Comparison of ENCODE assay signal across 25 mouse cellular contexts in genomic region chr2:169758120-169758519, GRCm38 (mm10).
DNase-seq lines count a peak whose midpoint lies in the region; ATAC-seq and TF ChIP-seq lines count a peak whose summit lies in the region.
"Had no signal": no experiment of that assay in that cellular context is flagged by ENCODE, and none has a peak within 500 bp of the region (broad histone marks: within the 10 kb centered on the region; RNA-seq: fewer than 3 reads in every experiment).

No protein-coding gene starts in this region.

- no peaks in the 10 kb centered on the region for H3K9me3 ChIP-seq in kidney, embryonic 14.5 days (ENCODE audit: control insufficient read depth, low read length)
- no peaks in the 10 kb centered on the region; the same call in 1 of the 2 replicates for H3K9me3 ChIP-seq in limb, embryonic 13.5 days
- no peaks in the 10 kb centered on the region for H3K9me3 ChIP-seq in liver, embryonic 12.5 days (replicated peaks)
- H3K9me3 ChIP-seq in midbrain, embryonic 15.5 days: no peaks in the 10 kb centered on the region
- H3K9me3 ChIP-seq: forebrain, embryonic 10.5 days; hindbrain, embryonic 15.5 days; neural tube, embryonic 13.5 days had no signal

- no peak for TF ChIP-seq CTCF in testis, adult 2 months (IDR thresholded peaks at IDR 0.05; ENCODE audit: control insufficient read depth, insufficient read depth, insufficient replicate concordance, low read depth, low read length)

- no peak overlapping the region for H3K4me2 ChIP-seq in kidney, embryonic 14.5 days (replicated peaks; ENCODE audit: low read depth, low read length)
- no peak overlapping the region for H3K4me2 ChIP-seq in limb, embryonic 13.5 days (replicated peaks)
- H3K4me2 ChIP-seq in liver, embryonic 12.5 days: no peak overlapping the region
- H3K4me2 ChIP-seq in midbrain, embryonic 15.5 days: no peak overlapping the region
- H3K4me2 ChIP-seq: hindbrain, embryonic 15.5 days; neural tube, embryonic 13.5 days had no signal

- 52% methylated on average over 6 of the region's 6 CpGs for WGBS in kidney, embryonic 14.5 days
- whole genome bisulfite sequencing in limb, embryonic 13.5 days: 54% methylated on average over 6 of the region's 6 CpGs
- WGBS in liver, embryonic 12.5 days (ENCODE audit: insufficient replicate concordance): 50% methylated on average over 6 of the region's 6 CpGs
- 88% methylated on average over 6 of the region's 6 CpGs for WGBS in midbrain, embryonic 15.5 days

- ATAC-seq in kidney, embryonic 14.5 days (ENCODE audit: low FRiP score, low TSS enrichment): no peak
- no peak; the same call in 1 of the 2 replicates for ATAC-seq in limb, embryonic 13.5 days (ENCODE audit: low FRiP score, low read depth)
- no peak for ATAC-seq in liver, embryonic 12.5 days
- no peak for ATAC-seq in midbrain, embryonic 15.5 days (replicated peaks)
- ATAC-seq: forebrain, embryonic 16.5 days had no signal

- 0 out of 2 replicates have a peak, but pooled peaks cover 9% of the 10 kb centered on the region for H3K4me1 ChIP-seq in kidney, embryonic 14.5 days (ENCODE audit: control insufficient read depth, insufficient read depth, low read length)
- peaks cover 9% of the 10 kb centered on the region for H3K4me1 ChIP-seq in testis, adult 2 months (ENCODE audit: control insufficient read depth, insufficient read depth, low read length)
- peaks cover 42% of the 10 kb centered on the region for H3K4me1 ChIP-seq in limb, embryonic 13.5 days
- H3K4me1 ChIP-seq in liver, embryonic 12.5 days: 0 out of 2 replicates have a peak, but pooled peaks cover 9% of the 10 kb centered on the region
- no peaks in the 10 kb centered on the region for H3K4me1 ChIP-seq in midbrain, embryonic 15.5 days

- no peaks in the 10 kb centered on the region for H3K36me3 ChIP-seq in kidney, embryonic 14.5 days (ENCODE audit: control insufficient read depth, insufficient read depth, low read length)
- H3K36me3 ChIP-seq in testis, adult 2 months (ENCODE audit: control insufficient read depth, insufficient read depth, low read length): no peaks in the 10 kb centered on the region
- H3K36me3 ChIP-seq in limb, embryonic 13.5 days: no peaks in the 10 kb centered on the region
- no peaks in the 10 kb centered on the region for H3K36me3 ChIP-seq in liver, embryonic 12.5 days
- no peaks in the 10 kb centered on the region for H3K36me3 ChIP-seq in midbrain, embryonic 15.5 days (replicated peaks)
- H3K36me3 ChIP-seq: forebrain, embryonic 10.5 days; hindbrain, embryonic 15.5 days; neural tube, embryonic 13.5 days had no signal

- no peaks in the 10 kb centered on the region for H3K27me3 ChIP-seq in kidney, embryonic 14.5 days (ENCODE audit: control insufficient read depth, insufficient read depth, low read length)
- no peaks in the 10 kb centered on the region for H3K27me3 ChIP-seq in testis, adult 2 months (ENCODE audit: control insufficient read depth, insufficient read depth, low read length)
- no peaks in the 10 kb centered on the region for H3K27me3 ChIP-seq in limb, embryonic 13.5 days
- H3K27me3 ChIP-seq in liver, embryonic 12.5 days (replicated peaks): no peaks in the 10 kb centered on the region
- H3K27me3 ChIP-seq in midbrain, embryonic 15.5 days (replicated peaks): no peaks in the 10 kb centered on the region
- H3K27me3 ChIP-seq: hindbrain, embryonic 15.5 days; neural tube, embryonic 13.5 days had no signal

- DNase-seq in kidney, adult 11 months: no peak
- DNase-seq in testis, postnatal 14 days (ENCODE audit: low spot score): no peak
- no peak for DNase-seq in left cerebral cortex, adult 18-20 months (ENCODE audit: low spot score in 2 of 2)
- DNase-seq: adrenal gland, postnatal 25 days; cerebellum, adult 9-10 months; gastrocnemius, postnatal 36 days; heart, adult 2 months; heart, postnatal 36 days; kidney, adult 2 months; liver; lung, postnatal 4 days; midbrain, embryonic 14.5 days; retina, postnatal 1 day; thymus, adult 18-20 months; thymus, postnatal 36 days had no signal

- H3K4me3 ChIP-seq in kidney, embryonic 14.5 days (ENCODE audit: low read length): no peak overlapping the region
- no peak overlapping the region for H3K4me3 ChIP-seq in testis, adult 2 months (ENCODE audit: control insufficient read depth, low read depth, low read length)
- no peak overlapping the region for H3K4me3 ChIP-seq in limb, embryonic 13.5 days
- H3K4me3 ChIP-seq in liver, embryonic 12.5 days: no peak overlapping the region
- H3K4me3 ChIP-seq in midbrain, embryonic 15.5 days: no peak overlapping the region
- H3K4me3 ChIP-seq: forebrain, embryonic 10.5 days; heart, adult 2 months; hindbrain, embryonic 15.5 days; myocyte; neural tube, embryonic 13.5 days had no signal

- TF ChIP-seq POLR2A in testis, adult 2 months (IDR thresholded peaks at IDR 0.05; ENCODE audit: control insufficient read depth, low read depth, low read length): no peak

- peak overlapping the region; percentile 55; the same call in 1 of the 2 replicates for H3K27ac ChIP-seq in kidney, embryonic 14.5 days (ENCODE audit: low read depth, low read length)
- H3K27ac ChIP-seq in testis, adult 2 months (ENCODE audit: control insufficient read depth, insufficient read depth, low read depth, low read length): peak overlapping the region; percentile 52
- peak overlapping the region; percentile 70 for H3K27ac ChIP-seq in limb, embryonic 13.5 days
- no peak overlapping the region for H3K27ac ChIP-seq in liver, embryonic 12.5 days
- no peak overlapping the region for H3K27ac ChIP-seq in midbrain, embryonic 15.5 days
- H3K27ac ChIP-seq: forebrain, embryonic 10.5 days; heart, adult 2 months; hindbrain, embryonic 15.5 days; neural tube, embryonic 13.5 days had no signal

- H3K9ac ChIP-seq in kidney, embryonic 14.5 days (ENCODE audit: low read depth, low read length): no peak overlapping the region
- no peak overlapping the region for H3K9ac ChIP-seq in limb, embryonic 13.5 days
- H3K9ac ChIP-seq in liver, embryonic 12.5 days: no peak overlapping the region
- no peak overlapping the region for H3K9ac ChIP-seq in midbrain, embryonic 15.5 days
- H3K9ac ChIP-seq: hindbrain, embryonic 15.5 days had no signal

Comparison
In these comparisons a context has a peak if more than half of its experiments do, and no peak if none do; other contexts are left out.
1. H3K27ac ChIP-seq: peak in kidney, embryonic 14.5 days (single experiment), testis, adult 2 months (single experiment) and limb, embryonic 13.5 days (single experiment); none in liver, embryonic 12.5 days (single experiment) and midbrain, embryonic 15.5 days (single experiment).